ENCODE assay signal across 9 mouse cellular contexts in genomic region chr7:113143552-113143951, GRCm38 (mm10).
DNase-seq lines count a peak whose midpoint lies in the region; ATAC-seq and TF ChIP-seq lines count a peak whose summit lies in the region.
"Had no signal": no experiment of that assay in that cellular context is flagged by ENCODE, and none has a peak within 500 bp of the region (broad histone marks: within the 10 kb centered on the region; RNA-seq: fewer than 3 reads in every experiment).

No protein-coding gene starts in this region.

- WGBS in forebrain, postnatal 0 days: 8% methylated on average over 7 of the region's 7 CpGs
- 8% methylated on average over 7 of the region's 7 CpGs for WGBS in hindbrain, embryonic 14.5 days

- peak; percentile 96 for TF ChIP-seq CTCF in forebrain, postnatal 0 days (IDR thresholded peaks at IDR 0.05; ENCODE audit: low read depth)

- H3K27me3 ChIP-seq in forebrain, postnatal 0 days (ENCODE audit: insufficient read depth, low read length): no peaks in the 10 kb centered on the region
- H3K27me3 ChIP-seq in hindbrain, embryonic 14.5 days (ENCODE audit: control insufficient read depth, insufficient read depth, low read length): no peaks in the 10 kb centered on the region

- DNase-seq in NIH3T3 (ENCODE audit: low read depth): peak; percentile 91
- DNase-seq in forebrain, postnatal 0 days: peak; percentile 94
- peak; percentile 97 for DNase-seq in hindbrain, embryonic 14.5 days (ENCODE audit: low spot score)
- peak; percentile 83 to 89 for DNase-seq in layer of hippocampus, postnatal 36 days
- peak; percentile 87 to 92 for DNase-seq in right cerebral cortex, postnatal 10 days (ENCODE audit: low spot score in 2 of 2)
- peak; percentile 89 for DNase-seq in urinary bladder, postnatal 14 days (ENCODE audit: low spot score)

- ATAC-seq in cerebellum, adult (ENCODE audit: insufficient number of reproducible peaks, low FRiP score, low TSS enrichment): peak; percentile 59
- ATAC-seq in forebrain, postnatal 0 days: peak; percentile 42; the same call in 1 of the 2 replicates
- ATAC-seq in hindbrain, embryonic 14.5 days (ENCODE audit: low FRiP score): peak; percentile 66; the same call in 1 of the 2 replicates
- peak; percentile 88 for ATAC-seq in megakaryocyte progenitor cell, adult 5-6 weeks (replicated peaks; ENCODE audit: poor library complexity)

- H3K27ac ChIP-seq in forebrain, postnatal 0 days (ENCODE audit: low read depth, low read length): no peak overlapping the region
- H3K27ac ChIP-seq in hindbrain, embryonic 14.5 days: no peak overlapping the region
- H3K27ac ChIP-seq: macrophage had no signal

- H3K36me3 ChIP-seq in forebrain, postnatal 0 days (ENCODE audit: insufficient read depth): no peaks in the 10 kb centered on the region
- H3K36me3 ChIP-seq in hindbrain, embryonic 14.5 days (replicated peaks; ENCODE audit: control insufficient read depth, insufficient read depth): no peaks in the 10 kb centered on the region

- H3K4me2 ChIP-seq in forebrain, postnatal 0 days (ENCODE audit: low read depth): no peak overlapping the region
- no peak overlapping the region for H3K4me2 ChIP-seq in hindbrain, embryonic 14.5 days (replicated peaks)

- peaks cover 9% of the 10 kb centered on the region; the same call in 1 of the 2 replicates for H3K4me1 ChIP-seq in forebrain, postnatal 0 days (ENCODE audit: insufficient read depth)
- peaks cover 4% of the 10 kb centered on the region; the same call in 1 of the 2 replicates for H3K4me1 ChIP-seq in hindbrain, embryonic 14.5 days (replicated peaks; ENCODE audit: control insufficient read depth, insufficient read depth, low read length)

- no peaks in the 10 kb centered on the region for H3K9me3 ChIP-seq in forebrain, postnatal 0 days (ENCODE audit: low read length)
- H3K9me3 ChIP-seq in hindbrain, embryonic 14.5 days (ENCODE audit: control insufficient read depth, low read length): no peaks in the 10 kb centered on the region

- no peak overlapping the region for H3K4me3 ChIP-seq in forebrain, postnatal 0 days (ENCODE audit: low read depth, low read length)
- no peak overlapping the region for H3K4me3 ChIP-seq in hindbrain, embryonic 14.5 days (replicated peaks; ENCODE audit: low read length)

- H3K9ac ChIP-seq in forebrain, postnatal 0 days: no peak overlapping the region
- no peak overlapping the region for H3K9ac ChIP-seq in hindbrain, embryonic 14.5 days
